Mouse (Mus musculus): Measurements from ENCODE around the gene Hsph1. TPM values are rescaled to one million over a fixed set of nuclear protein-coding genes. Genes with fewer than 3 reads are reported as not detected.

The Hsph1 gene
- polyA plus RNA-seq, 1 experiment from 2014 or later: 42.6 TPM

GRCm38 (mm10) chr5:149661428-149661827, 25.3 kb upstream of the Hsph1 start:
- no peak overlapping the region for H3K4me2 ChIP-seq (ENCODE audit: low read depth, low read length)
- ATAC-seq (ENCODE audit: low read depth): no peak
- H3K9ac ChIP-seq (ENCODE audit: low read length): no peak overlapping the region
- no peak overlapping the region for H3K4me3 ChIP-seq (ENCODE audit: low read length)
- no peak overlapping the region for H3K27ac ChIP-seq (ENCODE audit: low read length)
- H3K4me1 ChIP-seq (replicated peaks; ENCODE audit: control insufficient read depth, insufficient read depth, low read length): no peaks in the 10 kb centered on the region
- H3K9me3 ChIP-seq (ENCODE audit: control insufficient read depth, low read length): no peaks in the 10 kb centered on the region
- 88% methylated on average over 6 of the region's 6 CpGs for WGBS
- no peaks in the 10 kb centered on the region for H3K36me3 ChIP-seq (ENCODE audit: control insufficient read depth, insufficient read depth, low read length)
- no peaks in the 10 kb centered on the region for H3K27me3 ChIP-seq (ENCODE audit: control insufficient read depth, insufficient read depth, low read depth, low read length)

DNA sequence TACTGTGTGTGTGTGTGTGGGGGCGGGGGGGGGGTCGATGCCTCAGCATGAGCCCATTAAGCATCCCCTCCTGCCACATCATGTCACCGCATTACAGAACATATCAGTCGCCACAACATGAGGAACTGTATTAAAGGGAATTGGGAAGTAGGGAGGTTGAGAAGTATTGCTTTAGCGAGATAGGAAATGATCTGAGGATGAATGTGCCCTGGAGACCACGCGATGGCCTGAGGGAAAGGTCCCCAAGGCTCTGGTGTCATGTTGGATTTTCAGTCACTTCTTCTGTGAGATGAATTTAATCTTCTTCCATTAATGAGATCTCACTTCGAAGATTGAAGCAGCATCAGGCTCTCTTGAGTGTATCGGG, 23.2 kb upstream of the Hsph1 start:
- Histone ChIP-seq H3K4me2 (ENCODE audit: low read depth, low read length) (no peak overlapping the region), H3K27ac (ENCODE audit: low read length) (no peak overlapping the region), H3K9ac (ENCODE audit: low read length) (no peak overlapping the region), H3K36me3 (ENCODE audit: control insufficient read depth, insufficient read depth, low read length) (no peaks in the 10 kb centered on the region), H3K9me3 (ENCODE audit: control insufficient read depth, low read length) (no peaks in the 10 kb centered on the region), H3K27me3 (ENCODE audit: control insufficient read depth, insufficient read depth, low read depth, low read length) (no peaks in the 10 kb centered on the region), H3K4me3 (ENCODE audit: low read length) (no peak overlapping the region), H3K4me1 (replicated peaks; ENCODE audit: control insufficient read depth, insufficient read depth, low read length) (no peaks in the 10 kb centered on the region)
- ATAC-seq (ENCODE audit: low read depth): no peak
- 52% methylated on average over 8 of the region's 9 CpGs for WGBS

DNA sequence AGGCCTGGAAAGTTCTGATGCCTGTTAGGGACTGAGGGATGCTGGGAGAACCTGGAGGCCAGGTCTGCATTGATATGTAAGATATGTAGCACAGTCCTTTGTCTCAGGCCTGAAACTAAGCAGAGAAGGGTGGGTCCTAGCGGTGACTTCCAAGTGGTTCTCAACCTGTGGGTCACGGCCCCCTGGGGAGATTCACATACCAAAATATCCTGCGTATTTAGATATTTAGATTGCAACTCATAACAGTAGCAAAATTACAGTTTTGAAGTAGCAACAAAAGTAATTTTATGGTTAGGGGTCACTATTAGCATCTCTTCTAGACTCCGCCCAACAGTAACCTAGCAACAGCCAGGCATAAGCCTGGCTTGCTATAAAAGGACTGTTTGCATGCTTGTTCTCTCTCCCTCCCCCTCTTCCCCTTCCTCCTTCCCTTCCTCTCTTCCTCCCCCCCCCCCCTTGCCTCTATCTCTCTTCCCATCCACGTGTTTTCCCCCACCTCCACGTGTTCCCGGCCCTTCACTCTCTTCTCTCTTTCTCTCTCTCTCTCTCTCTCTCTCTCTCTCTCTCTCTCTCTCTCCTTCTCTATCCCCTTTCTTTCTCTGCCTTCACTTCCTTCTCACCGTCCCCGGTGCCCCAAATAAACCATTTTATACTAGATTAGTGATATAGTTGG, 22.7 kb upstream of the Hsph1 start:
- Histone ChIP-seq H3K4me2 (ENCODE audit: low read depth, low read length) (no peak overlapping the region), H3K36me3 (ENCODE audit: control insufficient read depth, insufficient read depth, low read length) (no peaks in the 10 kb centered on the region), H3K27me3 (ENCODE audit: control insufficient read depth, insufficient read depth, low read depth, low read length) (no peaks in the 10 kb centered on the region), H3K9me3 (ENCODE audit: control insufficient read depth, low read length) (no peaks in the 10 kb centered on the region), H3K4me3 (ENCODE audit: low read length) (no peak overlapping the region), H3K9ac (ENCODE audit: low read length) (no peak overlapping the region), H3K4me1 (replicated peaks; ENCODE audit: control insufficient read depth, insufficient read depth, low read length) (no peaks in the 10 kb centered on the region), H3K27ac (ENCODE audit: low read length) (no peak overlapping the region)
- ATAC-seq (ENCODE audit: low read depth): no peak
- WGBS: 56% methylated on average over 9 of the region's 9 CpGs

- Histone ChIP-seq H3K27me3 (ENCODE audit: control insufficient read depth, insufficient read depth, low read depth, low read length) (no peaks in the 10 kb centered on the region), H3K4me3 (ENCODE audit: low read length) (no peak overlapping the region), H3K36me3 (ENCODE audit: control insufficient read depth, insufficient read depth, low read length) (no peaks in the 10 kb centered on the region), H3K9me3 (ENCODE audit: control insufficient read depth, low read length) (no peaks in the 10 kb centered on the region), H3K4me1 (replicated peaks; ENCODE audit: control insufficient read depth, insufficient read depth, low read length) (no peaks in the 10 kb centered on the region), H3K27ac (ENCODE audit: low read length) (no peak overlapping the region), H3K4me2 (ENCODE audit: low read depth, low read length) (no peak overlapping the region), H3K9ac (ENCODE audit: low read length) (no peak overlapping the region)
- 47% methylated on average over 3 of the region's 3 CpGs for WGBS
- no peak for ATAC-seq (ENCODE audit: low read depth)
Measured at GRCm38 (mm10) chr5:149658022-149658421, 21.8 kb upstream of the Hsph1 start.

- H3K4me2 ChIP-seq (ENCODE audit: low read depth, low read length): no peak overlapping the region
- H3K27me3 ChIP-seq (ENCODE audit: control insufficient read depth, insufficient read depth, low read depth, low read length): no peaks in the 10 kb centered on the region
- H3K4me3 ChIP-seq (ENCODE audit: low read length): no peak overlapping the region
- H3K9me3 ChIP-seq (ENCODE audit: control insufficient read depth, low read length): no peaks in the 10 kb centered on the region
- ATAC-seq (ENCODE audit: low read depth): no peak
- WGBS: 86% methylated on average over 9 of the region's 9 CpGs
- no peaks in the 10 kb centered on the region for H3K4me1 ChIP-seq (replicated peaks; ENCODE audit: control insufficient read depth, insufficient read depth, low read length)
- no peak overlapping the region for H3K27ac ChIP-seq (ENCODE audit: low read length)
- H3K9ac ChIP-seq (ENCODE audit: low read length): no peak overlapping the region
- H3K36me3 ChIP-seq (ENCODE audit: control insufficient read depth, insufficient read depth, low read length): no peaks in the 10 kb centered on the region
Measured at GRCm38 (mm10) chr5:149655636-149656035, 19.5 kb upstream of the Hsph1 start.

DNA sequence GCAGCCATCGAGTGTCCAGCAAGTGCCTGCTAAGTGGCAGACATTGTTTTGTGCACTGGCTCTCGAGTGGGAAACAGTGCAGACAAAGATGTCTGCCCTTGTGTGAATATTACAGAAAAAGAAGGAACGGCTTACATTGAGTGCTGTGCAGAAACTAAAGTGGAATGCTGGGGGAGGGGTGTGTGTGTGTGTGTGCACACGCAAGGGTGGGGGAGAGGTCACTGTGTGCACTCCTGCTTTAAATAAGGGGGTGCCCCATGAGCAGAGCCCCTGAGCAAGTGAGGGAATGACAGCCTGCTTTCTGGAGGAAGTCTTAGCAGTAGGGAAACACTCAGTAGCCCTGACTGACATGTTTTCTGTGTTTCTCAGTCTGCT, 14.0 kb upstream of the Hsph1 start:
- no peaks in the 10 kb centered on the region for H3K36me3 ChIP-seq (ENCODE audit: control insufficient read depth, insufficient read depth, low read length)
- H3K9ac ChIP-seq (ENCODE audit: low read length): no peak overlapping the region
- ATAC-seq (ENCODE audit: low read depth): peak; percentile 20; the same call in 1 of the 2 replicates
- no peak overlapping the region for H3K27ac ChIP-seq (ENCODE audit: low read length)
- H3K4me2 ChIP-seq (ENCODE audit: low read depth, low read length): no peak overlapping the region
- no peaks in the 10 kb centered on the region for H3K27me3 ChIP-seq (ENCODE audit: control insufficient read depth, insufficient read depth, low read depth, low read length)
- 32% methylated on average over 4 of the region's 4 CpGs for WGBS
- peaks cover 15% of the 10 kb centered on the region for H3K4me1 ChIP-seq (replicated peaks; ENCODE audit: control insufficient read depth, insufficient read depth, low read length)
- no peak overlapping the region for H3K4me3 ChIP-seq (ENCODE audit: low read length)
- no peaks in the 10 kb centered on the region for H3K9me3 ChIP-seq (ENCODE audit: control insufficient read depth, low read length)

- peaks cover 15% of the 10 kb centered on the region for H3K4me1 ChIP-seq (replicated peaks; ENCODE audit: control insufficient read depth, insufficient read depth, low read length)
- ATAC-seq (ENCODE audit: low read depth): no peak
- no peaks in the 10 kb centered on the region for H3K9me3 ChIP-seq (ENCODE audit: control insufficient read depth, low read length)
- H3K27me3 ChIP-seq (ENCODE audit: control insufficient read depth, insufficient read depth, low read depth, low read length): no peaks in the 10 kb centered on the region
- H3K27ac ChIP-seq (ENCODE audit: low read length): no peak overlapping the region
- no peak overlapping the region for H3K4me2 ChIP-seq (ENCODE audit: low read depth, low read length)
- H3K4me3 ChIP-seq (ENCODE audit: low read length): no peak overlapping the region
- 59% methylated on average over 14 of the region's 14 CpGs for WGBS
- H3K36me3 ChIP-seq (ENCODE audit: control insufficient read depth, insufficient read depth, low read length): no peaks in the 10 kb centered on the region
- no peak overlapping the region for H3K9ac ChIP-seq (ENCODE audit: low read length)
Measured at GRCm38 (mm10) chr5:149649499-149650178, 13.5 kb upstream of the Hsph1 start.

- peak; percentile 23; the same call in 1 of the 2 replicates for ATAC-seq (ENCODE audit: low read depth)
- H3K9me3 ChIP-seq (ENCODE audit: control insufficient read depth, low read length): no peaks in the 10 kb centered on the region
- 45% methylated on average over 6 of the region's 6 CpGs for WGBS
- H3K4me2 ChIP-seq (ENCODE audit: low read depth, low read length): no peak overlapping the region
- H3K4me3 ChIP-seq (ENCODE audit: low read length): no peak overlapping the region
- H3K9ac ChIP-seq (ENCODE audit: low read length): no peak overlapping the region
- H3K4me1 ChIP-seq (replicated peaks; ENCODE audit: control insufficient read depth, insufficient read depth, low read length): peaks cover 15% of the 10 kb centered on the region
- no peaks in the 10 kb centered on the region for H3K27me3 ChIP-seq (ENCODE audit: control insufficient read depth, insufficient read depth, low read depth, low read length)
- no peaks in the 10 kb centered on the region for H3K36me3 ChIP-seq (ENCODE audit: control insufficient read depth, insufficient read depth, low read length)
- H3K27ac ChIP-seq (ENCODE audit: low read length): no peak overlapping the region
Measured at GRCm38 (mm10) chr5:149648895-149649406, 12.8 kb upstream of the Hsph1 start.

- Histone ChIP-seq H3K36me3 (ENCODE audit: control insufficient read depth, insufficient read depth, low read length) (no peaks in the 10 kb centered on the region), H3K9me3 (ENCODE audit: control insufficient read depth, low read length) (no peaks in the 10 kb centered on the region), H3K27me3 (ENCODE audit: control insufficient read depth, insufficient read depth, low read depth, low read length) (no peaks in the 10 kb centered on the region), H3K9ac (ENCODE audit: low read length) (no peak overlapping the region), H3K4me3 (ENCODE audit: low read length) (no peak overlapping the region), H3K4me1 (replicated peaks; ENCODE audit: control insufficient read depth, insufficient read depth, low read length) (peaks cover 15% of the 10 kb centered on the region), H3K4me2 (ENCODE audit: low read depth, low read length) (no peak overlapping the region), H3K27ac (ENCODE audit: low read length) (no peak overlapping the region)
- 36% methylated on average over 4 of the region's 4 CpGs for WGBS
- peak; percentile 47 for ATAC-seq (ENCODE audit: low read depth)
Measured at GRCm38 (mm10) chr5:149648196-149648595, 12.0 kb upstream of the Hsph1 start.
